In the genomic region with DNA sequence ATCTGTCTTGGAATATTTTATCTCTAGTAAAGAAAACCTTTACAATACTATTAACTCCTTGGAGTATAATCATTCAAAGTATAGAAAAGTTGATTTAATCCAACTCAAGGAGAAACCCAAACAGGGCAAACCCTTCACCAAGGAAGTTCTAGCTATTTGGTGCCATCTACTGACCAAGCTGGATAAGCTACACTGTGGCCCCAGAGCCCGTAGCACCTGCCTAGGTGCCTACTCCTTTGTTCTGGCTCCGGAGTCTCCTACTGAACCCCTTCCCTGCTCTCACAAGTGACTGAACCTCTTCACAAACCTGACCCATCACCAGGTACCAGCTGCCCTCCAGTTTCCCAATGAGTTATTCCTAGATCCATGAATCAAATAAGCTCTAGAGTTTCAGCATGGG, we compare ENCODE assay signal across 8 mouse cellular contexts. TPM values are rescaled to one million over a fixed set of nuclear protein-coding genes. Genes with fewer than 3 reads are reported as not detected.
DNase-seq lines count a peak whose midpoint lies in the region; ATAC-seq and TF ChIP-seq lines count a peak whose summit lies in the region.

No protein-coding gene starts in this region.

- 32% methylated on average over 2 of the region's 2 CpGs for WGBS in kidney, embryonic 14.5 days
- 34% methylated on average over 2 of the region's 2 CpGs for WGBS in midbrain, embryonic 10.5 days

- H3K27me3 ChIP-seq in kidney, embryonic 14.5 days (ENCODE audit: control insufficient read depth, insufficient read depth, low read length) = no peaks in the 10 kb centered on the region
- H3K27me3 ChIP-seq in E14TG2a.4 (ENCODE audit: insufficient read depth, low read length) = no peaks in the 10 kb centered on the region
- H3K27me3 ChIP-seq in midbrain, embryonic 10.5 days (ENCODE audit: low read depth, poor library complexity, severe bottlenecking) = no peaks in the 10 kb centered on the region

- H3K4me1 ChIP-seq in kidney, embryonic 14.5 days (ENCODE audit: control insufficient read depth, insufficient read depth, low read length) = 0 out of 2 replicates have a peak, but pooled peaks cover 6% of the 10 kb centered on the region
- H3K4me1 ChIP-seq in E14TG2a.4 (replicated peaks; ENCODE audit: low read depth, low read length) = peaks cover 3% of the 10 kb centered on the region
- 0 out of 2 replicates have a peak, but pooled peaks cover 3% of the 10 kb centered on the region for H3K4me1 ChIP-seq in midbrain, embryonic 10.5 days

- H3K4me2 ChIP-seq in kidney, embryonic 14.5 days (replicated peaks; ENCODE audit: low read depth, low read length) = no peak overlapping the region

- H3K9me3 ChIP-seq in kidney, embryonic 14.5 days (ENCODE audit: control insufficient read depth, low read length) = no peaks in the 10 kb centered on the region
- H3K9me3 ChIP-seq in E14TG2a.4 (ENCODE audit: low read length) = no peaks in the 10 kb centered on the region
- H3K9me3 ChIP-seq in midbrain, embryonic 10.5 days (replicated peaks) = no peaks in the 10 kb centered on the region

- no peak for DNase-seq in kidney, adult 11 months
- peak; percentile 55 for DNase-seq in brain, adult 2 months (ENCODE audit: low read depth, low spot score)
- peak; percentile 35 for DNase-seq in lung, postnatal 36 days
- no peak for DNase-seq in left cerebral cortex, adult 18-20 months (ENCODE audit: low spot score in 2 of 2)
- no peak for DNase-seq in midbrain, embryonic 10.5 days (ENCODE audit: low spot score)
- no peak for DNase-seq in urinary bladder, postnatal 25 days (ENCODE audit: low spot score)

- H3K36me3 ChIP-seq in kidney, embryonic 14.5 days (ENCODE audit: control insufficient read depth, insufficient read depth, low read length) = peaks cover 14% of the 10 kb centered on the region
- no peaks in the 10 kb centered on the region for H3K36me3 ChIP-seq in E14TG2a.4 (ENCODE audit: insufficient read depth, low read length)
- H3K36me3 ChIP-seq in midbrain, embryonic 10.5 days = no peaks in the 10 kb centered on the region

- peak; percentile 81 for ATAC-seq in kidney, embryonic 14.5 days (ENCODE audit: low FRiP score, low TSS enrichment)

- peak; percentile 39 for TF ChIP-seq CTCF in E14TG2a.4 (conservative IDR thresholded peaks at IDR 0.05; ENCODE audit: low read length)

- no peak overlapping the region for H3K4me3 ChIP-seq in kidney, embryonic 14.5 days (ENCODE audit: low read length)
- no peak overlapping the region for H3K4me3 ChIP-seq in E14TG2a.4 (replicated peaks; ENCODE audit: low read length)
- H3K4me3 ChIP-seq in midbrain, embryonic 10.5 days = no peak overlapping the region

- no peak overlapping the region for H3K27ac ChIP-seq in kidney, embryonic 14.5 days (ENCODE audit: low read depth, low read length)
- no peak overlapping the region for H3K27ac ChIP-seq in midbrain, embryonic 10.5 days (replicated peaks)

- H3K9ac ChIP-seq in kidney, embryonic 14.5 days (ENCODE audit: low read depth, low read length) = no peak overlapping the region

RNA-seq across cellular contexts. Expression of a gene that starts 45.3 kb away (rescaled TPM):
- polyA plus RNA-seq in kidney, embryonic 14.5 days (2014; fragmentation: Nextera tagmentation; extraction: Ambion mirVana) = 103 and 129 TPM in 2 replicates
- 100 to 1,000 TPM; 534 to 545 TPM for total RNA-seq in left cerebral cortex, adult 18-20 months (2021)
- 61.9 and 74.7 TPM in 2 replicates for polyA plus RNA-seq in midbrain, embryonic 10.5 days (2016; fragmentation: Nextera tagmentation; extraction: Ambion mirVana)

Comparison
In these comparisons a context has a peak if more than half of its experiments do, and no peak if none do; other contexts are left out.
1. DNase-seq: peak in brain, adult 2 months (single experiment) and lung, postnatal 36 days (single experiment); none in kidney, adult 11 months (single experiment), left cerebral cortex, adult 18-20 months (0 of 2), midbrain, embryonic 10.5 days (single experiment) and urinary bladder, postnatal 25 days (single experiment).